Mouse (Mus musculus) gastrocnemius, adult 8-10 months (tissue): ENCODE measurements around the gene Sphk1. TPM values are rescaled to one million over a fixed set of nuclear protein-coding genes. Genes with fewer than 3 reads are reported as not detected.

ENCODE experiments used
- DNase-seq, 2 experiments: peaks; one replicate each; pipeline ENCODE4 v3.0.0; 2022; ENCODE audit warnings: low spot score in 2 of 2
- total RNA-seq, 4 experiments: library from RNA; stranded (reverse); gene quantifications; 2 replicates each; pipeline ENCODE4 v1.2.4; 2022

Gene Sphk1
- total RNA-seq, 4 experiments from 2014 or later: 0.15 to 0.75 (median 0.51) TPM

GRCm38 (mm10) chr11:116506151-116506875, 24.4 kb upstream of the Sphk1 start:
- DNase-seq: no peak

GRCm38 (mm10) chr11:116508689-116509088, 22.0 kb upstream of the Sphk1 start:
- no peak for DNase-seq

GRCm38 (mm10) chr11:116511301-116511868, 19.3 kb upstream of the Sphk1 start:
- no peak for DNase-seq

GRCm38 (mm10) chr11:116512154-116512553, 18.6 kb upstream of the Sphk1 start:
- DNase-seq: no peak

- no peak for DNase-seq
These were observed 17.7 kb upstream of the Sphk1 start for GRCm38 (mm10) chr11:116512987-116513386.

- DNase-seq: no peak
These were observed 17.1 kb upstream of the Sphk1 start for GRCm38 (mm10) chr11:116513531-116514038.

GRCm38 (mm10) chr11:116515330-116516020, 15.2 kb upstream of the Sphk1 start:
- DNase-seq: no peak

- no peak for DNase-seq
These were observed 12.2 kb upstream of the Sphk1 start for GRCm38 (mm10) chr11:116518482-116518881.

GRCm38 (mm10) chr11:116521143-116521542, 9.6 kb upstream of the Sphk1 start:
- no peak for DNase-seq

- no peak for DNase-seq
These were observed 8.7 kb upstream of the Sphk1 start for GRCm38 (mm10) chr11:116522046-116522445.

- no peak for DNase-seq
These were observed 7.6 kb upstream of the Sphk1 start for GRCm38 (mm10) chr11:116522886-116523698.

- DNase-seq: no peak
These were observed 7.0 kb upstream of the Sphk1 start for GRCm38 (mm10) chr11:116523699-116524189.

- no peak for DNase-seq
These were observed 1.9 kb upstream of the Sphk1 start for GRCm38 (mm10) chr11:116528636-116529320.

GRCm38 (mm10) chr11:116531371-116532191, 856 bp downstream of the Sphk1 start:
- no peak for DNase-seq

- no peak for DNase-seq
These were observed 1.6 kb downstream of the Sphk1 start for GRCm38 (mm10) chr11:116532262-116532809.

- peak in 1 of 2 experiments; percentile 33 for DNase-seq
These were observed 2.1 kb downstream of the Sphk1 start for GRCm38 (mm10) chr11:116532810-116533338.

GRCm38 (mm10) chr11:116533341-116534153, 2.8 kb downstream of the Sphk1 start:
- DNase-seq: no peak

GRCm38 (mm10) chr11:116534154-116534865, 3.6 kb downstream of the Sphk1 start:
- DNase-seq: peak in 1 of 2 experiments; percentile 45
